Mouse (Mus musculus) C2C12 (cell line): Measurements from ENCODE around the gene Ubr1. TPM values are rescaled to one million over a fixed set of nuclear protein-coding genes. Genes with fewer than 3 reads are reported as not detected.

ENCODE experiments used
- H3K27me3 ChIP-seq: one replicate; pipeline ENCODE4 v1.6.1; 2011; ENCODE audit not compliant: control insufficient read depth, insufficient read depth, insufficient read length
- H3K36me3 ChIP-seq: one replicate; pipeline ENCODE4 v1.6.1; 2011; ENCODE audit not compliant: control insufficient read depth, insufficient read depth
- H3K4me3 ChIP-seq: one replicate; pipeline ENCODE4 v1.5.1; 2011; ENCODE audit warnings: mild to moderate bottlenecking, control low read depth; ENCODE audit not compliant: poor library complexity, insufficient read depth, severe bottlenecking
- H3K79me2 ChIP-seq: one replicate; pipeline ENCODE4 v1.6.1; 2011; ENCODE audit not compliant: control insufficient read depth, insufficient read depth
- H3K79me3 ChIP-seq: one replicate; pipeline ENCODE4 v1.6.1; 2011; ENCODE audit warnings: low read depth, control low read depth
- H3ac ChIP-seq: one replicate; pipeline ENCODE3; 2011; ENCODE audit warnings: low read depth; ENCODE audit not compliant: control insufficient read depth, insufficient read length
- CEBPB ChIP-seq: IDR thresholded peaks from one replicate; pipeline ENCODE4 v1.6.1; 2011; ENCODE audit warnings: low read depth, mild to moderate bottlenecking, control low read depth, moderate library complexity
- CTCF ChIP-seq: IDR thresholded peaks from one replicate; pipeline ENCODE4 v1.5.1; 2011; ENCODE audit not compliant: control insufficient read depth, insufficient read depth, insufficient read length
- FOSL1 ChIP-seq: IDR thresholded peaks from one replicate; pipeline ENCODE4 v1.8.0; 2011; ENCODE audit warnings: mild to moderate bottlenecking, low read length; ENCODE audit not compliant: poor library complexity, insufficient read depth, severe bottlenecking
- MAX ChIP-seq: IDR thresholded peaks from one replicate; pipeline ENCODE4 v1.6.1; 2011; ENCODE audit warnings: mild to moderate bottlenecking, control low read depth
- MYOD1 ChIP-seq: IDR thresholded peaks from one replicate; pipeline ENCODE4 v1.6.1; 2011; ENCODE audit warnings: low read depth; ENCODE audit not compliant: control insufficient read depth, insufficient read length
- MYOG ChIP-seq: IDR thresholded peaks from one replicate; pipeline ENCODE4 v1.6.1; 2011; ENCODE audit not compliant: control insufficient read depth, insufficient read length; ENCODE audit errors: extremely low read depth
- USF1 ChIP-seq: IDR thresholded peaks from one replicate; pipeline ENCODE4 v1.6.1; 2011; ENCODE audit warnings: low read depth, mild to moderate bottlenecking, control low read depth, moderate library complexity
- long read RNA-seq, 2 experiments: library from polyadenylated mRNA; unstranded; transcript quantifications; one replicate each; pipeline ENCODE4 v2.0.0; 2019 to 2020
- polyA plus RNA-seq: library from polyadenylated mRNA; unstranded; fragments of >200 nt; fragmentation: generic; extraction: Trizol; gene quantifications from one replicate; pipeline ENCODE4 v1.2.1, GENCODE M21; 2012; ENCODE audit warnings: missing spikeins

Gene Ubr1
- polyA plus RNA-seq, result 5.6 TPM
- long read RNA-seq, experiment 1, partial matches to known transcripts, result 5 of 6 reads
- long read RNA-seq, experiment 1, other reads (novel, unspliced or antisense), result 1 of 6 reads
- long read RNA-seq, experiment 2, full-length matches to known transcripts, result 3 of 96 reads
- long read RNA-seq, experiment 2, partial matches to known transcripts, result 83 of 96 reads
- long read RNA-seq, experiment 2, other reads (novel, unspliced or antisense), result 10 of 96 reads

GRCm38 (mm10) chr2:120970559-120971080 lies at the start of gene Ubr1:
Ubr1 (minus strand) TSS chr2:120970715.
- Histone ChIP-seq H3K27me3 (no peaks in the 10 kb centered on the region), H3K4me3 (peak within 1 kb of the TSS; percentile 91), H3ac (peak within 1 kb of the TSS; percentile 81), H3K36me3 (peaks cover 8% of the 10 kb centered on the region), H3K79me3 (peaks cover 36% of the 10 kb centered on the region), H3K79me2 (peaks cover 49% of the 10 kb centered on the region)
- TF ChIP-seq MAX (no peak), MYOD1 (no peak), USF1 (no peak), CTCF (no peak), CEBPB (no peak), MYOG (no peak), FOSL1 (no peak)

GRCm38 (mm10) chr2:121017151-121017550 lies 46.6 kb upstream of the Ubr1 start:
- H3K27me3 ChIP-seq, result no peaks in the 10 kb centered on the region
- TF ChIP-seq FOSL1 (no peak), CTCF (no peak), USF1 (no peak)
- H3K79me3 ChIP-seq, result no peaks in the 10 kb centered on the region
- no peak overlapping the region for H3K4me3 ChIP-seq
- H3ac ChIP-seq, result no peak overlapping the region
- H3K79me2 ChIP-seq, result no peaks in the 10 kb centered on the region
- H3K36me3 ChIP-seq, result peaks cover 10% of the 10 kb centered on the region

- TF ChIP-seq MAX, result no peak
- no peaks in the 10 kb centered on the region for H3K79me3 ChIP-seq
- H3K36me3 ChIP-seq, result peaks cover 13% of the 10 kb centered on the region
- no peak overlapping the region for H3ac ChIP-seq
- H3K4me3 ChIP-seq, result no peak overlapping the region
- no peaks in the 10 kb centered on the region for H3K27me3 ChIP-seq
- H3K79me2 ChIP-seq, result no peaks in the 10 kb centered on the region
Observed at GRCm38 (mm10) chr2:121016226-121016625, 45.7 kb upstream of the Ubr1 start.

DNA sequence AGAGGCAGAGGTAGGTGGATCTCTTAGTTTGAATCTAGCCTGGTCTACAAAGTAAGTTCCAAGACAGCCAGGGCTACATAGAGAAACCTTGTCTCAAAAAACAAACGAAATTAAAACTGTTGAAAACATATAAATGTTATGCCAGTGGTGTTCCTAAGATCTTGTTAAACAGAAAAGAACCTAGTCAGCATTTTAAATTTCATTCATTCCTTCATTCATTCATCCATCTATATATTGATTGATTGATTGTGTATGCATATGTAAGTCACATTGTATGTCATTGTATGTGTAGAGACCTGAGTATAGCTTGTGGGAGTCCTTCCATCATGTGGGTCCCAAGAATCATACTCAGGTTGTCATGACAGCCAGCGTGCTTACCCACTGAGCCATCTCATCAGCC lies 45.0 kb upstream of the Ubr1 start:
- Histone ChIP-seq H3K79me2 (no peaks in the 10 kb centered on the region), H3ac (no peak overlapping the region), H3K36me3 (peaks cover 13% of the 10 kb centered on the region)

GRCm38 (mm10) chr2:121012676-121013075 lies 42.2 kb upstream of the Ubr1 start:
- H3K4me3 ChIP-seq, result no peak overlapping the region
- no peak overlapping the region for H3ac ChIP-seq
- peaks cover 5% of the 10 kb centered on the region for H3K79me2 ChIP-seq
- TF ChIP-seq MYOD1 (no peak), MAX (no peak), CEBPB (no peak), FOSL1 (no peak), MYOG (no peak), CTCF (no peak), USF1 (no peak)
- H3K36me3 ChIP-seq, result peaks cover 13% of the 10 kb centered on the region
- H3K79me3 ChIP-seq, result no peaks in the 10 kb centered on the region
- no peaks in the 10 kb centered on the region for H3K27me3 ChIP-seq

More for the DNA sequence above, 45.0 kb upstream of the Ubr1 start:
- no peak overlapping the region for H3K4me3 ChIP-seq
- TF ChIP-seq MYOD1 (no peak), MAX (no peak), CTCF (no peak), MYOG (no peak)
- no peaks in the 10 kb centered on the region for H3K79me3 ChIP-seq
- H3K27me3 ChIP-seq, result no peaks in the 10 kb centered on the region

DNA sequence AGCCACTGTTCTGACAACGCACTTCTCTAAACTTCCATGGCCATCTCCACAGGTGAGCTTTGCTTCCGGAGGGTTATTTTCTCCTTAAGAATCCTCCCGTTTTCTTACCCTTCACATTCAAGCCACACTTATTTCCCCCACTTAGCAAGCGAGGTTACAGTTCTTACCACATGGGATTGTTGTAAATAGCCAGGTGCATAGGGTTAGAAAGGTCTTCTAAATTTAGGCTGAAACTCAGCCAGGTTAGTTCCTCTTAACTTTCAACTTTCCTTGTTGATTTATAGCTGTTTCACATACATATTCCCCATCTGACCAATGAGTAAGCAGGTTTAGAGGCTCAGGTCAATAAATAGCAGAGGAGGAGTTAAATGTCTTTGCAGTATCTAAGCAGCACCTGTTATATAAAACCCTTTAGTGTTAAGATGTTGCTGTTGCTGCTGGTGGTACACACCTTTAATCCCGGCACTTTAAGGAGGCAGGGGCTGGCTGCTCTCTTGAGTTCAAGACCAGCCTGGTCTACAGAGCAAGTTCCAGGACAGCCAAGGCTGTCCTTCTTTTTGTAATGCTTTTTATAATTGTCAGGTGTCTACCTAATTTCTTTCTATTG lies 38.7 kb upstream of the Ubr1 start:
- no peaks in the 10 kb centered on the region for H3K79me3 ChIP-seq
- H3K4me3 ChIP-seq, result peak overlapping the region; percentile 70
- peak overlapping the region; percentile 76 for H3ac ChIP-seq
- peaks cover 5% of the 10 kb centered on the region for H3K79me2 ChIP-seq
- H3K27me3 ChIP-seq, result no peaks in the 10 kb centered on the region
- TF ChIP-seq MYOD1 (no peak), MYOG (no peak), MAX (no peak), USF1 (no peak), CTCF (no peak), FOSL1 (no peak), CEBPB (no peak)
- H3K36me3 ChIP-seq, result peaks cover 4% of the 10 kb centered on the region
